26 mouse cellular contexts compared by ENCODE assay signal in genomic region chrX:19235449-19235848, GRCm38 (mm10).
DNase-seq lines count a peak whose midpoint lies in the region; ATAC-seq and TF ChIP-seq lines count a peak whose summit lies in the region.
"Had no signal": no experiment of that assay in that cellular context is flagged by ENCODE, and none has a peak within 500 bp of the region (broad histone marks: within the 10 kb centered on the region; RNA-seq: fewer than 3 reads in every experiment).

No protein-coding gene starts in this region.

- DNase-seq in heart, adult 2 months, result no peak
- no peak for DNase-seq in heart, adult 11 months
- DNase-seq in liver, embryonic 14.5 days (ENCODE audit: low read depth in 3 of 3, low spot score in 3 of 3), result no peak
- DNase-seq in liver, postnatal 0 days, result no peak
- DNase-seq in 3134 (ENCODE audit: extremely low read depth, insufficient read length, low spot score), result peak; percentile 45
- DNase-seq in NIH3T3 (ENCODE audit: low read depth), result peak; percentile 62
- no peak for DNase-seq in embryo, embryonic 10 days (ENCODE audit: low spot score)
- DNase-seq: adrenal gland, postnatal 10 days; cerebellum, adult 11 months; cerebellum, postnatal 25 days; gastrocnemius, postnatal 14 days; heart, postnatal 4 days; kidney, postnatal 14 days; layer of hippocampus, adult 9-11 months; lung, adult 18-20 months; midbrain, embryonic 14.5 days; retina, postnatal 1 day; right cerebral cortex, postnatal 4 days had no signal

- TF ChIP-seq CTCF in heart, adult 2 months (IDR thresholded peaks at IDR 0.05), result peak; percentile 16; the same call in 1 of the 2 replicates
- TF ChIP-seq CTCF in liver, embryonic 14.5 days (IDR thresholded peaks at IDR 0.05; ENCODE audit: low read depth), result no peak
- TF ChIP-seq CTCF in liver, postnatal 0 days (IDR thresholded peaks at IDR 0.05; ENCODE audit: low read depth), result no peak

- no peaks in the 10 kb centered on the region for H3K79me2 ChIP-seq in heart, adult 2 months (replicated peaks; ENCODE audit: control insufficient read depth, insufficient read depth, low read length)

- no peak for TF ChIP-seq EP300 in heart, adult 2 months (IDR thresholded peaks at IDR 0.05; ENCODE audit: insufficient read depth, low read depth, low read length)
- no peak for TF ChIP-seq EP300 in liver, embryonic 14.5 days (IDR thresholded peaks at IDR 0.05; ENCODE audit: low read depth)
- no peak for TF ChIP-seq EP300 in liver, postnatal 0 days (IDR thresholded peaks at IDR 0.05; ENCODE audit: low read depth)

- TF ChIP-seq POLR2A in heart, adult 2 months (IDR thresholded peaks at IDR 0.05; ENCODE audit: insufficient read depth, low read depth, low read length), result no peak

- H3K4me2 ChIP-seq in liver, embryonic 14.5 days (ENCODE audit: low read depth), result peak overlapping the region; percentile 12; the same call in 1 of the 2 replicates
- H3K4me2 ChIP-seq in liver, postnatal 0 days (ENCODE audit: low read depth, low read length), result no peak overlapping the region
- H3K4me2 ChIP-seq: forebrain, embryonic 13.5 days; heart, embryonic 15.5 days; limb, embryonic 12.5 days had no signal

- H3K27ac ChIP-seq in heart, adult 2 months, result no peak overlapping the region
- H3K27ac ChIP-seq in liver, embryonic 14.5 days, result no peak overlapping the region
- no peak overlapping the region for H3K27ac ChIP-seq in liver, postnatal 0 days (ENCODE audit: low read depth)
- H3K27ac ChIP-seq: forebrain, embryonic 13.5 days; heart, embryonic 15.5 days; limb, embryonic 12.5 days; macrophage had no signal

- H3K4me1 ChIP-seq in heart, adult 2 months (ENCODE audit: control insufficient read depth, insufficient read depth, low read length), result no peaks in the 10 kb centered on the region
- H3K4me1 ChIP-seq in liver, embryonic 14.5 days (replicated peaks; ENCODE audit: control insufficient read depth in 2 of 2, insufficient read depth in 2 of 2, low read length in 1 of 2), result no peaks in the 10 kb centered on the region
- H3K4me1 ChIP-seq in liver, postnatal 0 days (ENCODE audit: insufficient read depth), result no peaks in the 10 kb centered on the region
- H3K4me1 ChIP-seq: forebrain, embryonic 13.5 days; heart, embryonic 15.5 days; limb, embryonic 12.5 days had no signal

- H3K9me3 ChIP-seq in liver, embryonic 14.5 days (ENCODE audit: control insufficient read depth, low read length), result no peaks in the 10 kb centered on the region
- no peaks in the 10 kb centered on the region for H3K9me3 ChIP-seq in liver, postnatal 0 days (ENCODE audit: low read length)
- H3K9me3 ChIP-seq: forebrain, embryonic 13.5 days; heart, embryonic 15.5 days; limb, embryonic 12.5 days had no signal

- no peak for ATAC-seq in liver, embryonic 14.5 days (ENCODE audit: insufficient read depth)
- no peak for ATAC-seq in liver, postnatal 0 days
- no peak for ATAC-seq in monocyte, adult 5-6 weeks (replicated peaks; ENCODE audit: insufficient number of reproducible peaks, low FRiP score, low TSS enrichment, poor library complexity, severe bottlenecking)
- ATAC-seq: forebrain, embryonic 13.5 days; hindbrain, embryonic 16.5 days; intestine, postnatal 0 days; Patski had no signal

- no peak overlapping the region for H3K4me3 ChIP-seq in heart, adult 2 months
- no peak overlapping the region for H3K4me3 ChIP-seq in liver, embryonic 14.5 days (ENCODE audit: insufficient read depth in 1 of 2, low read depth in 2 of 2, low read length in 2 of 2)
- H3K4me3 ChIP-seq in liver, postnatal 0 days (ENCODE audit: low read depth, low read length), result no peak overlapping the region
- H3K4me3 ChIP-seq: forebrain, embryonic 13.5 days; heart, embryonic 15.5 days; limb, embryonic 12.5 days had no signal

- no peaks in the 10 kb centered on the region for H3K27me3 ChIP-seq in heart, adult 2 months (ENCODE audit: control insufficient read depth, insufficient read depth, low read length)
- no peaks in the 10 kb centered on the region for H3K27me3 ChIP-seq in liver, embryonic 14.5 days (ENCODE audit: control insufficient read depth, insufficient read depth, low read length)
- no peaks in the 10 kb centered on the region for H3K27me3 ChIP-seq in liver, postnatal 0 days (ENCODE audit: insufficient read depth, low read length)
- H3K27me3 ChIP-seq: forebrain, embryonic 13.5 days; heart, embryonic 15.5 days had no signal

- no peaks in the 10 kb centered on the region for H3K36me3 ChIP-seq in heart, adult 2 months (ENCODE audit: control insufficient read depth, insufficient read depth, low read length)
- H3K36me3 ChIP-seq in liver, embryonic 14.5 days (replicated peaks; ENCODE audit: control insufficient read depth, insufficient read depth, low read depth), result no peaks in the 10 kb centered on the region
- no peaks in the 10 kb centered on the region for H3K36me3 ChIP-seq in liver, postnatal 0 days (replicated peaks; ENCODE audit: insufficient read depth, low read length)
- H3K36me3 ChIP-seq: heart, embryonic 15.5 days; limb, embryonic 12.5 days had no signal

- no peak overlapping the region for H3K9ac ChIP-seq in heart, adult 2 months (ENCODE audit: low read depth, low read length)
- H3K9ac ChIP-seq in liver, embryonic 14.5 days (replicated peaks), result no peak overlapping the region
- no peak overlapping the region for H3K9ac ChIP-seq in liver, postnatal 0 days (replicated peaks)
- H3K9ac ChIP-seq: forebrain, embryonic 13.5 days; heart, embryonic 15.5 days; limb, embryonic 12.5 days had no signal

- WGBS in heart, adult 2 months, result 69% methylated on average over 3 of the region's 3 CpGs
- WGBS in liver, embryonic 14.5 days (ENCODE audit: insufficient replicate concordance), result 47% methylated on average over 3 of the region's 3 CpGs
- 63% methylated on average over 3 of the region's 3 CpGs for WGBS in liver, postnatal 0 days (ENCODE audit: insufficient replicate concordance)

- intact Hi-C loops in heart, adult 2 months (cut with DNase I), result no loop called here

Comparison
In these comparisons a context has a peak if more than half of its experiments do, and no peak if none do; other contexts are left out.
1. DNase-seq: peak in 3134 (single experiment) and NIH3T3 (single experiment); none in heart, adult 2 months (0 of 2), heart, adult 11 months (single experiment), liver, embryonic 14.5 days (0 of 3), liver, postnatal 0 days (single experiment) and embryo, embryonic 10 days (single experiment).